Mouse (Mus musculus): Measurements from ENCODE around the gene Gm8909. TPM values are rescaled to one million over a fixed set of nuclear protein-coding genes. Genes with fewer than 3 reads are reported as not detected.
"Not testable (repeated sequence)": the region's sequence is repeated elsewhere in the genome, so short reads cannot be mapped to it uniquely, and the experiment has no call there.

Gene Gm8909
- polyA plus RNA-seq, 1 experiment from 2014 or later = not detected

- no peaks in the 10 kb centered on the region for H3K9me3 ChIP-seq
- no peak for ATAC-seq (ENCODE audit: low read depth)
- no peak overlapping the region for H3K4me3 ChIP-seq
- 69% methylated on average over 3 of the region's 3 CpGs for WGBS
- no peak overlapping the region for H3K27ac ChIP-seq (replicated peaks)
- H3K36me3 ChIP-seq = no peaks in the 10 kb centered on the region
- no peaks in the 10 kb centered on the region for H3K4me1 ChIP-seq (replicated peaks)
- H3K27me3 ChIP-seq = peaks cover 65% of the 10 kb centered on the region
- H3K4me2 ChIP-seq = no peak overlapping the region
- H3K9ac ChIP-seq = no peak overlapping the region
These were observed 19.2 kb upstream of the Gm8909 start for GRCm38 (mm10) chr17:36187540-36187939.

GRCm38 (mm10) chr17:36182212-36182611 is 13.9 kb upstream of the Gm8909 start:
- 75% methylated on average over 12 of the region's 12 CpGs for WGBS
- H3K9ac ChIP-seq = no peak overlapping the region
- peaks cover 6% of the 10 kb centered on the region; the same call in 1 of the 2 replicates for H3K4me1 ChIP-seq (replicated peaks)
- no peak overlapping the region for H3K27ac ChIP-seq (replicated peaks)
- H3K4me3 ChIP-seq = no peak overlapping the region
- H3K4me2 ChIP-seq = no peak overlapping the region
- no peaks in the 10 kb centered on the region for H3K9me3 ChIP-seq
- H3K27me3 ChIP-seq = peaks cover 68% of the 10 kb centered on the region
- ATAC-seq (ENCODE audit: low read depth) = no peak
- no peaks in the 10 kb centered on the region for H3K36me3 ChIP-seq

- H3K4me2 ChIP-seq = peak overlapping the region; percentile 56
These were observed 11.1 kb upstream of the Gm8909 start for GRCm38 (mm10) chr17:36179446-36179845.

GRCm38 (mm10) chr17:36178938-36179337 is 10.6 kb upstream of the Gm8909 start:
- under 1% methylated on average over 40 of the region's 40 CpGs for WGBS
- peak overlapping the region; percentile 56 for H3K4me2 ChIP-seq
- ATAC-seq (ENCODE audit: low read depth); H3K27ac ChIP-seq (replicated peaks); H3K9ac ChIP-seq; H3K36me3 ChIP-seq; H3K4me1 ChIP-seq (replicated peaks); H3K9me3 ChIP-seq: not testable (repeated sequence)
- H3K27me3 ChIP-seq = peaks cover 52% of the 10 kb centered on the region
- peak overlapping the region; percentile 32 for H3K4me3 ChIP-seq

More at GRCm38 (mm10) chr17:36179446-36179845, 11.1 kb upstream of the Gm8909 start:
- H3K27ac ChIP-seq (replicated peaks); H3K36me3 ChIP-seq; H3K9ac ChIP-seq; H3K4me1 ChIP-seq (replicated peaks); ATAC-seq (ENCODE audit: low read depth); H3K9me3 ChIP-seq: not testable (repeated sequence)
- Histone ChIP-seq H3K4me3 (peak overlapping the region; percentile 32; the same call in 1 of the 2 replicates), H3K27me3 (peaks cover 52% of the 10 kb centered on the region)
- WGBS = 9% methylated on average over 10 of the region's 10 CpGs

- ATAC-seq (ENCODE audit: low read depth) = not testable (repeated sequence)
These were observed 7.8 kb upstream of the Gm8909 start for GRCm38 (mm10) chr17:36176132-36176531.

GRCm38 (mm10) chr17:36170287-36170814 is 2.0 kb upstream of the Gm8909 start:
- ATAC-seq (ENCODE audit: low read depth) = no peak
- WGBS = 43% methylated on average over 1 of the region's 1 CpGs
- H3K9ac ChIP-seq = no peak overlapping the region
- H3K4me1 ChIP-seq (replicated peaks) = peaks cover 11% of the 10 kb centered on the region; the same call in 1 of the 2 replicates
- H3K4me3 ChIP-seq = no peak overlapping the region
- H3K36me3 ChIP-seq = no peaks in the 10 kb centered on the region
- peaks cover 60% of the 10 kb centered on the region for H3K27me3 ChIP-seq
- H3K4me2 ChIP-seq = no peak overlapping the region
- H3K27ac ChIP-seq (replicated peaks) = no peak overlapping the region
- H3K9me3 ChIP-seq = no peaks in the 10 kb centered on the region

More at GRCm38 (mm10) chr17:36176132-36176531, 7.8 kb upstream of the Gm8909 start:
- H3K4me1 ChIP-seq (replicated peaks); H3K36me3 ChIP-seq; H3K27ac ChIP-seq (replicated peaks); H3K4me2 ChIP-seq; H3K9me3 ChIP-seq; H3K9ac ChIP-seq; H3K4me3 ChIP-seq: not testable (repeated sequence)
- peaks cover 36% of the 10 kb centered on the region for H3K27me3 ChIP-seq
- no CpG with 5 or more reads among the region's 2 CpGs for WGBS

- no peaks in the 10 kb centered on the region for H3K36me3 ChIP-seq
- H3K4me3 ChIP-seq = no peak overlapping the region
- H3K27me3 ChIP-seq = peaks cover 66% of the 10 kb centered on the region
- H3K9ac ChIP-seq = no peak overlapping the region
- ATAC-seq (ENCODE audit: low read depth) = no peak
- peaks cover 11% of the 10 kb centered on the region; the same call in 1 of the 2 replicates for H3K4me1 ChIP-seq (replicated peaks)
- no peaks in the 10 kb centered on the region for H3K9me3 ChIP-seq
- no peak overlapping the region for H3K27ac ChIP-seq (replicated peaks)
- H3K4me2 ChIP-seq = no peak overlapping the region
These were observed 1.4 kb upstream of the Gm8909 start for GRCm38 (mm10) chr17:36169753-36170152.

GRCm38 (mm10) chr17:36169094-36169493 is 757 bp upstream of the Gm8909 start:
- H3K9ac ChIP-seq; H3K27ac ChIP-seq (replicated peaks); H3K4me3 ChIP-seq; H3K4me2 ChIP-seq; ATAC-seq (ENCODE audit: low read depth); H3K9me3 ChIP-seq; H3K36me3 ChIP-seq: not testable (repeated sequence)
- H3K27me3 ChIP-seq = peaks cover 70% of the 10 kb centered on the region
- peaks cover 11% of the 10 kb centered on the region; the same call in 1 of the 2 replicates for H3K4me1 ChIP-seq (replicated peaks)
- 43% methylated on average over 1 of the region's 1 CpGs for WGBS

- Histone ChIP-seq H3K27ac (replicated peaks) (no peak overlapping the region), H3K27me3 (peaks cover 85% of the 10 kb centered on the region), H3K9me3 (no peaks in the 10 kb centered on the region), H3K4me2 (peak overlapping the region; percentile 44), H3K9ac (no peak overlapping the region), H3K36me3 (no peaks in the 10 kb centered on the region), H3K4me3 (peak overlapping the region; percentile 21), H3K4me1 (replicated peaks) (peaks cover 11% of the 10 kb centered on the region; the same call in 1 of the 2 replicates)
- under 1% methylated on average over 51 of the region's 51 CpGs for WGBS
- no peak for ATAC-seq (ENCODE audit: low read depth)
These were observed 865 bp downstream of the Gm8909 start for GRCm38 (mm10) chr17:36167306-36168038.

GRCm38 (mm10) chr17:36166901-36167300 is 1.4 kb downstream of the Gm8909 start:
- peaks cover 11% of the 10 kb centered on the region; the same call in 1 of the 2 replicates for H3K4me1 ChIP-seq (replicated peaks)
- ATAC-seq (ENCODE audit: low read depth); H3K9ac ChIP-seq; H3K36me3 ChIP-seq; H3K9me3 ChIP-seq; H3K27ac ChIP-seq (replicated peaks); H3K4me3 ChIP-seq; H3K4me2 ChIP-seq: not testable (repeated sequence)
- peaks cover 90% of the 10 kb centered on the region for H3K27me3 ChIP-seq
- WGBS = 17% methylated on average over 2 of the region's 2 CpGs

- WGBS = under 1% methylated on average over 54 of the region's 56 CpGs
- Histone ChIP-seq H3K27me3 (peaks cover 96% of the 10 kb centered on the region), H3K9me3 (no peaks in the 10 kb centered on the region), H3K4me3 (peak overlapping the region; percentile 6; the same call in 1 of the 2 replicates), H3K27ac (replicated peaks) (no peak overlapping the region), H3K36me3 (no peaks in the 10 kb centered on the region), H3K9ac (no peak overlapping the region), H3K4me2 (peak overlapping the region; percentile 14; the same call in 1 of the 2 replicates), H3K4me1 (replicated peaks) (peaks cover 6% of the 10 kb centered on the region)
- no peak for ATAC-seq (ENCODE audit: low read depth)
These were observed 6.9 kb downstream of the Gm8909 start for GRCm38 (mm10) chr17:36161129-36162051.

GRCm38 (mm10) chr17:36158264-36158663 is 10.1 kb downstream of the Gm8909 start:
- H3K4me3 ChIP-seq; H3K9ac ChIP-seq; H3K27ac ChIP-seq (replicated peaks); H3K4me1 ChIP-seq (replicated peaks); H3K36me3 ChIP-seq; H3K9me3 ChIP-seq; ATAC-seq (ENCODE audit: low read depth): not testable (repeated sequence)
- H3K27me3 ChIP-seq = peaks cover 96% of the 10 kb centered on the region
- peak overlapping the region; percentile 47 for H3K4me2 ChIP-seq
- WGBS = 9% methylated on average over 11 of the region's 11 CpGs
